Mouse (Mus musculus): ENCODE data around the gene Krtap4-13.
"Not testable (repeated sequence)": the region's sequence is repeated elsewhere in the genome, so short reads cannot be mapped to it uniquely, and the experiment has no call there.

Gene Krtap4-13

DNA sequence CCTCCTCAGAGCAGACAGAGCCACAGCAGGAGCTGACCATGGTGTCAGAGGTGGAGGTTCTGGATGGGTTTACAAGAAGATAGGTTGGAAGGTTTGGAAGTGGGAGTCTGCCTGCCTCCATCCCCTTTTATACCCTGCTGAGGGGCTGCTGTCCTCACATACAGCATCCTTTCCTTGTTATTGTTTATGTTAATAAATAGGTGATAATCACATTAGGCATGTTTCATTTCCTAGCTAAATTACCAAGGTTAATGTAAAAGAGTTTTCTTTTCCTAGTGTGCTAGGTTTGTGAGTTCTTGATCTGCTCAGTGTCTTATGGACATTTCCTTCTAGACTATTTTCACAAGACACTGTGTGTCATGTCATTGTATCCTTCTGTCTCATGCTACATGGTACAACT is at the start of gene Krtap4-13:
Gene Krtap4-13, minus strand, starts transcription at position 101 of the 400 bp plus-strand sequence.
- not testable (repeated sequence) for DNase-seq

DNA sequence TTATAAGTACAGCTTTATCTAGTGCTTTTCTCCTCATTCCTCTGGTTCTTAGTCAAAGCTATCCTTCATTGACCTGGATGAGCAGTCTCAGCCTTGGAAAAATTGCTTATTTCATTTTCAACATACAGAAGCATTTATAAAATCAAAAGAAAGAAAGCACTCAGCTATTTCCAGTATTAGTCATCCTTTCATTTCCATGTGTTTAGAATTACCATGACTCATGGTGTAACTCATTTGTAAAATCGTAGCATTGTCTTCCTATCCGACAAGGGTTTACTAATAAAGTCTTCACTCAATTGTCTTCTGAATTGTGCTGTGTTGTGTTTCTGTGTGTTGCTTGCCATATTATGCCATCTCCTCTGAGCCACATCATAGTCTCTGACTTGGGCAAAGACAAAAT is 49.1 kb upstream of the Krtap4-13 start:
- no peak for DNase-seq

DNA sequence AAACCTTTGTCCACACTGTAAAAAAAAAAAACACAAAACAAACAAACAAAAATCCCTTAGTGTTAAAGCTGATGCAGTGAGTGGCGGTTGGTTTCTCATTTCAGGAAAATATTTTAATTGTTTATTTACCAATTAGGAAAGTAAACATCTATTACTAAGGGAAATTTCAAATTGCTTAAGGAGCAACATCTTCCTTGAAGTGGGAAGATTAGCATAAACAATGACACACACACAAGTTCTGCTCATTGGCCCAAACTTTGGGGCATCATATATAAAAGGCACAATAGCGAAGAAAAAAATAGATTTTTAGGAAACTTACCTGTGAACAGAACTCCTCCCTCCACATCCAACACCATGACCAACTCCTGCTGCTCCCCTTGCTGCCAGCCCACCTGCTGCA is 47.9 kb upstream of the Krtap4-13 start, which contains the start of gene Gm11568:
Gene Gm11568, plus strand, starts transcription at position 301 of the 400 bp plus-strand sequence.
- DNase-seq: no peak

DNA sequence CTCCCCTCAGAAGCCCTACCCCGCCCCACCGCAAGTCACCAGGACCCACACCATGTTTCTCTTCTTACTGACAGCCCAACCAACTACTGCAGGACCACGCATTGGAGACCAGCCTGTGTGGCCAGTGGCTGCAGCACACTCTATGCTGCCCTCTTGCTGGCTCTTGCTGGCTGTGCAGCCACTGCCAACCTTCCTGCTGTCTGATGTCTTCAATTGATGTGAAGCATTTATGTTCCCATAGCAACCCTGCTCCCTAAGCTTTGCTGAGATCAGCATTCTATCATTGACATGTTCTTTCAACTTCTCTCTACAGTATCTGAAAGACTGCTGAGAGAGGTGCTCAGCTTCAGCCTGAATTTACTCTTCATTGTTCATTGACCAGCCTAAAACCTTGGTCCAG is 44.4 kb upstream of the Krtap4-13 start:
- DNase-seq: no peak

DNA sequence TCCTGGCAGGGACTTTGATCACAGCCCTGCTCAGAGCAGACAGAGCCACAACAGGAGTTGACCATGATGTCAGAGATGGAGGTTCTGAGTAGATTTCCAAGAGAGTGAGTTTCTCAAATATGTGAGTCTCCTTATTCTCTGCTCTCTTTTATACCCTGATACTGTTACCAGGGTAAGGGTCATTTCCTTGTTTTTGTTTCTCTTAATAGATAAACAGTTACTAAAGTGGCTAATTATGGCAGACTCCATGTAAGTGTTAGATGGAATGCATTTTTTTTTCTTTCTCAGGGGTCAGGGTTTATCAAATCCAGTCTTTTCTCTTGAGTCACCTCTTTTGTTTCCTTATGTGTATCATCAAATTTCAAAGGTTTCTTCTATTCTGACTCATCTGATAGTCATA is 41.8 kb upstream of the Krtap4-13 start, which contains the start of gene Krtap4-16:
Gene Krtap4-16, minus strand, starts transcription at position 101 of the 400 bp plus-strand sequence.
- DNase-seq: no peak

DNA sequence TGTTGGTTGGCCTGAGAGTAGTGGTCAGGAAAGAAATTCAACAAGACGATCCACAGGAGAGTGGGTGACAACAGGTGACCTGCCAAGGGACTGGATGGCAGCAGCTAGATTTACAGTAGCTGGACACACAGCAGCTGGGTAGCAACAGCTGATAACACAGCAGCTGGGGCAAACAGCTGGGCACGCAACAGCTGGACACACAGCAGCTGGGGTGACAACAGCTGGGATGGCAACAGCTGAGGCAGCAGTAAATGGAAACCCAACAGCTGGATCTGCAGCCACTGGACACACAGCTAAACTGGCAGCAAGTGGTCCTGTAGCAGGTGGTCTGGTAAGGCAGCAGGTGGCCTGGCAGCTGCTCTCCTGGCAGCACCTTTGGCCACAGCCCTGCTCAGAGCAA is 37.1 kb upstream of the Krtap4-13 start:
- no peak for DNase-seq

DNA sequence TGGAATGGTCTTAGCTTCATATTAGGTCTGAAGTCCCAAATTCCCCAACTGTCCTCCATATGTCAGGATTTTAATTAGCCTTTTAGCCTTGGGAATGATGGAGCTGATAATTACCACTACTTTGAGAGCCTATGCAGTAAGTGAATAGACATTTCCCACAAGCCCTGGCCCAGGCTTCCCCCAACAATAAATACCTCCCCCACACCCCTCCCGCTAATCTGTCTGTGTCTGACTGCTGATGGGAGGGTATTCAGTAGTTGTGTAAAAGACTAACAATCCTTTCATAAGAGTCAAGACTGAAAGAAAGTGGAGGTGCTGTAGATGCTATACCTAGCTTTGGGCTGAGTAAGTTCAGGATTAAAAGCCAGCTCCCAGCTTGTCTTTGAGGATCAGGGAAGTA is 32.5 kb upstream of the Krtap4-13 start:
- no peak for DNase-seq

DNA sequence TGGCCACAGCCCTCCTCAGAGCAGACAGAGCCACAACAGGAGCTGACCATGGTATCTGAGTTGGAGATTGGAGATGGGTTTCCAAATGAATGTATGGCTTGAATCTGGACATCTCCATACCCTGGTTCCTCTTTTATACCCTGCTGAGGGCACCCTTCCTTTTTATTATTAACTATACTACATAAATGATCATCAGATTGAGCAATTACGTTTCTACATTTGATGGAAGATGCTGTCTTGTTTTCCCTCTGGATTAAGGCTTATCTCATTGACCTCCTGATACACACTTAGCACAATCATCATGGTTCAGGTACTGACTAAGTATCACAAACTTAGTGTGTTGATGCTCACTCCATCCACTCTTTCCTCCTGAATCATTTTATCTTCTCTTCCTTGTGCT is 28.3 kb upstream of the Krtap4-13 start, which contains the start of gene 2300003K06Rik:
Gene 2300003K06Rik, minus strand, starts transcription at position 101 of the 400 bp plus-strand sequence.
- DNase-seq: no peak

DNA sequence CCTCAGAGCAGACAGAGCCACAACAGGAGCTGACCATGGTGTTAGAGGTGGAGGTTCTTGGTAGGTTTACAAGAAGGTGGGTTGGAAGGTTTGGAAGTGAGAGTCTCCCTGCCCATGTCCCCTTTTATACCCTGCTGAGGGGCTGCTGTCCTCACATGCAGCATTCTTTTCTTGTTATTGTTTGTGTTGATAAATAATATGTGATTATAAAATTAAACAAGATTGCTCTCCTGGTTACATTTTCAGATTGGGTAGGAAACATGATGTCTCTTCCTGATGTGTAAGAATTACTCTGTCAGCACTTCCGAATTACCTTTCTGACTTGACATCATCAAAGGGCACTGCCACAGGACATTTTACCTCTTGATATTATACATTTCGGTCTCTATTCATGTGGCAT is 5.9 kb upstream of the Krtap4-13 start, which contains the start of gene Gm11564:
Gene Gm11564, minus strand, starts transcription at position 101 of the 400 bp plus-strand sequence.
- DNase-seq: not testable (repeated sequence)

DNA sequence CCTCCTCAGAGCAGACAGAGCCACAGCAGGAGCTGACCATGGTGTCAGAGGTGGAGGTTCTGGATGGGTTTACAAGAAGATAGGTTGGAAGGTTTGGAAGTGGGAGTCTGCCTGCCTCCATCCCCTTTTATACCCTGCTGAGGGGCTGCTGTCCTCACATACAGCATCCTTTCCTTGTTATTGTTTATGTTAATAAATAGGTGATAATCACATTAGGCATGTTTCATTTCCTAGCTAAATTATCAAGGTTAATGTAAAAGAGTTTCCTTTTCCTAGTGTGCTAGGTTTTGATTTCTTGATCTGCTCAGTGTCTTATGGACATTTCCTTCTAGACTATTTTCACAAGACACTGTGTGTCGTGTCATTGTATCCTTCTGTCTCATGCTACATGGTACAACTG is 5.3 kb downstream of the Krtap4-13 start, which contains the start of gene Gm11554:
Gene Gm11554, minus strand, starts transcription at position 101 of the 400 bp plus-strand sequence.
- DNase-seq: not testable (repeated sequence)

DNA sequence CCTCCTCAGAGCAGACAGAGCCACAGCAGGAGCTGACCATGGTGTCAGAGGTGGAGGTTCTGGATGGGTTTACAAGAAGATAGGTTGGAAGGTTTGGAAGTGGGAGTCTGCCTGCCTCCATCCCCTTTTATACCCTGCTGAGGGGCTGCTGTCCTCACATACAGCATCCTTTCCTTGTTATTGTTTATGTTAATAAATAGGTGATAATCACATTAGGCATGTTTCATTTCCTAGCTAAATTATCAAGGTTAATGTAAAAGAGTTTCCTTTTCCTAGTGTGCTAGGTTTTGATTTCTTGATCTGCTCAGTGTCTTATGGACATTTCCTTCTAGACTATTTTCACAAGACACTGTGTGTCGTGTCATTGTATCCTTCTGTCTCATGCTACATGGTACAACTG is 10.9 kb downstream of the Krtap4-13 start, which contains the start of gene Gm11569:
Gene Gm11569, minus strand, starts transcription at position 101 of the 400 bp plus-strand sequence.
- DNase-seq: not testable (repeated sequence)

DNA sequence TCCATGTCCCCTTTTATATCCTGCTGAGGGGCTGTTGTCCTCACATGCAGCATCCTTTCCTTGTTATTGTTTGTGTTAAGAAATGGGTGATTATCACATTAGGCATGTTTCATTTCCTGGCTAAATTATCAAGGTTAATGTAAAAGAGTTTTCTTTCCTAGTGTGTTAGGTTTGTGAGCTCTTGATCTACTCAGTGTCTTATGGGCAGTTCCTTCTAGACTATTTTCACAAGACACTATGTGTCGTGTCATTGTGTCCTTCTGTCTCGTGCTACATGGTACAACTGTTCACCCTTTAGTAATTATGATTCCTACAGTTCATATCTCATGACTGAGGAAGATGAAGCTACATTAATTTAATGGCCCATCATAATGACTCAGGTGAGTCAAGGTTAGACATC is 16.3 kb downstream of the Krtap4-13 start, which contains the start of gene Gm11596:
Gene Gm11596, minus strand, starts transcription at position 101 of the 400 bp plus-strand sequence.
- DNase-seq: no peak

DNA sequence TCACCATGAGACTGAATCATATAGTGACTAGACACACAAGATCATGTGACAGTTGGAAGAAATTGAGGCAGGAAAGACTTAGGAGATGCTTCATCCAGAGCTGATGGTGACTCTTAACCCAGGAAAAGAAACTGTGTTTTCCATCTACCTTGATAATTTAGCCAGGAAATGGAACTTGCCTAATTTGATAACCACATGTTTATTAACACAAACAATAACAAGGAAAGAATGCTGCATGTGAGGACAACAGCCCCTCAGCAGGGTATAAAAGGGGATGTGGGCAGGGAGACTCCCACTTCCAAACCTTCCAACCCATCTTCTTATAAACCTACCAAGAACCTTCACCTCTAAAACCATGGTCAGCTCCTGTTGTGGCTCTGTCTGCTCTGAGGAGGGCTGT is 24.8 kb downstream of the Krtap4-13 start, which contains the start of gene Krtap4-9:
Gene Krtap4-9, plus strand, starts transcription at position 301 of the 400 bp plus-strand sequence.
- not testable (repeated sequence) for DNase-seq

DNA sequence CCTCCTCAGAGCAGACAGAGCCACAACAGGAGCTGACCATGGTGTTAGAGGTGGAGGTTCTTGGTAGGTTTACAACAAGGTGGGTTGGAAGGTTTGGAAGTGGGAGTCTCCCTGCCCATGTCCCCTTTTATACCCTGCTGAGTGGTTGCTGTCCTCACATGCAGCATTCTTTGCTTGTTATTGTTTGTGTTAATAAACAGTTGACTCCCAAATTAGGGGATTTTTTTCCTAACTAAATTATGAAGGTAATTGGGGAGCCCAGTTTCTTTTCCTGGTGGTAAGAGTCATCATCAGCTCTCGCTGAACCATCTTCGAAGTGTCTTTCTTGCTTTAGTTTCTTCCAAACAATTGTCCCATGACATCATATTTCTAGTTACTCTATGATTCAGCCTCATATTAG is 29.1 kb downstream of the Krtap4-13 start, which contains the start of gene Krtap4-8:
Gene Krtap4-8, minus strand, starts transcription at position 101 of the 400 bp plus-strand sequence.
- DNase-seq: no peak

DNA sequence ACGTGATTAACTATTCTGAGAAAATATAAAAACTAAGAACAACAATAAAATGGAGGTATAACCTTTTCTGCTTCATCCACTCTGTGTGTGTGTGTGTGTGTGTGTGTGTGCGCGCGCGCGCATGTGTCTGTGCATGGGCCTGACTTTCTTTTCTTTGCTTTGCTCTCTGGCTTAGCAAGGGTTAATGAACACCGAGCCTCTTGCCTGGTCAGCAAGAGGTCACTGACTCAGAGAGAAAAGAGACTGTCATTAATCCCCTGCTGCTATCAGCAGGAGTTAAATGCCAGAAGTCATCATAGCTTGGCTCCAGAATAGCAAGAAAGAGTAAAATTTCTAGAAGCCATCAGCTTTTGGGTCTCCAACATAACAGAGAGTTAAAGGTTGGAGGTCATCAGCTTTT is 31.3 kb downstream of the Krtap4-13 start:
- no peak for DNase-seq

DNA sequence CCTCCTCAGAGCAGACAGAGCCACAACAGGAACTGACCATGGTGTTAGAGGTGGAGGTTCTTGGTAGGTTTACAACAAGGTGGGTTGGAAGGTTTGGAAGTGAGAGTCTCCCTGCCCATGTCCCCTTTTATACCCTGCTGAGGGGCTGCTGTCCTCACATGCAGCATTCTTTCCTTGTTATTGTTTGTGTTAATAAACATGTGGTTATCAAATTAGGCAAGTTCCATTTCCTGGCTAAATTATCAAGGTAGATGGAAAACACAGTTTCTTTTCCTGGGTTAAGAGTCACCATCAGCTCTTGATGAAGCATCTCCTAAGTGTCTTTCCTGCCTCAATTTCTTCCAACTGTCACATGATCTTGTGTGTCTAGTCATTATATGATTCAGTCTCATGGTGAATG is 36.9 kb downstream of the Krtap4-13 start, which contains the start of gene Gm11595:
Gene Gm11595, minus strand, starts transcription at position 101 of the 400 bp plus-strand sequence.
- not testable (repeated sequence) for DNase-seq

DNA sequence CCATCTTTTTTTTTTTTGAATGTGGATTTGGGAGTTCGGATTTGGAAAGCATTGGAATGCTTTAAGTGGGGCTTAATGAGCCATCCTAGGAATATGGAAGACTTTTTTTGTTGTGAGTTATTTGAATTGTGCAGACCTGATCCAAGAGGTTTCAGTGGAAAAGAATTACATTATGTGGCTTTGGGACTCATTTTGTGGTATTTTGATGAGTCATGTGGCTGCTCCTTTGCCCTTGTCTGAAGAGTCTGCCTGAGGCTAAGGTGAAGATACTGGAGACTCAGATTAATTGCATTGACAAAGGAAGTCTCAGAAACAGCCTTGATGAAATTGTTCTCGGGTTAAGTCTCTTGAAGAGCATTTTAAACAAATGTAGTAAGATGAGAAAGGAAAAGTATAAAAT is 41.3 kb downstream of the Krtap4-13 start:
- no peak for DNase-seq

Measured in spleen, adult 18-20 months (tissue).